Mouse (Mus musculus) liver, adult 2 months (tissue): ENCODE results near the gene Nlgn1.

ENCODE experiments used
- CTCF ChIP-seq: fragments of 200-500 bp; IDR thresholded peaks from 2 replicates; pipeline ENCODE4 v1.5.1; 2011; ENCODE audit warnings: low read depth, low read length, control low read depth
- POLR2A ChIP-seq: fragments of 200-500 bp; IDR thresholded peaks from 2 replicates; pipeline ENCODE4 v1.6.1; 2011; ENCODE audit warnings: low read length, control low read depth; ENCODE audit not compliant: insufficient read depth; ENCODE audit errors: extremely low read depth

GRCm38 (mm10) chr3:25844686-25845462 lies 487.4 kb downstream of the Nlgn1 start:
- no peak for TF ChIP-seq POLR2A
- no peak for TF ChIP-seq CTCF
